Mouse (Mus musculus) embryonic fibroblast, embryonic 13.5 days (primary cell): ENCODE measurements around the gene Fam78b.

ENCODE experiments used
- CTCF ChIP-seq: IDR thresholded peaks from 2 replicates; pipeline ENCODE4 v1.5.1; 2011; ENCODE audit warnings: mild to moderate bottlenecking, control low read depth, low read length, moderate library complexity, borderline replicate concordance; ENCODE audit not compliant: insufficient read depth
- POLR2A ChIP-seq: IDR thresholded peaks from 2 replicates; pipeline ENCODE4 v1.6.1; 2011; ENCODE audit warnings: low read depth, mild to moderate bottlenecking, control low read depth, low read length, moderate library complexity

GRCm38 (mm10) chr1:167024961-167025360 is 23.7 kb downstream of the Fam78b start:
- TF ChIP-seq CTCF, result no peak
- TF ChIP-seq POLR2A, result no peak
